In genomic region chr5:92413271-92413981, GRCm38 (mm10) we compare ENCODE assay signal across 32 mouse cellular contexts. TPM values are rescaled to one million over a fixed set of nuclear protein-coding genes. Genes with fewer than 3 reads are reported as not detected.
A peak's percentile ranks its signal among the peaks of the same experiment; 100 is the strongest.
DNase-seq lines count a peak whose midpoint lies in the region; ATAC-seq lines count a peak whose summit lies in the region.
"Had no signal": no experiment of that assay in that cellular context is flagged by ENCODE, and none has a peak within 500 bp of the region (broad histone marks: within the 10 kb centered on the region; RNA-seq: fewer than 3 reads in every experiment).

No protein-coding gene starts in this region.

- DNase-seq in embryonic facial prominence, embryonic 11.5 days (ENCODE audit: low spot score): no peak
- no peak for DNase-seq in embryonic facial prominence, embryonic 10.5 days (ENCODE audit: low spot score)
- DNase-seq in midbrain, embryonic 14.5 days: no peak
- no peak for DNase-seq in right cerebral cortex, postnatal 25 days
- DNase-seq: adrenal gland, postnatal 14 days; cerebellum, adult 11 months; cerebellum, adult 9-10 months; cerebellum, postnatal 36 days; gastrocnemius, adult 2 months; gastrocnemius, postnatal 36 days; heart, adult 2 months; heart, postnatal 14 days; kidney, adult 9 months; kidney, postnatal 14 days; layer of hippocampus, adult 9-11 months; lung, embryonic 14.5 days; lung, postnatal 36 days; thymus, adult 18-20 months; thymus, postnatal 4 days had no signal

- H3K9ac ChIP-seq in embryonic facial prominence, embryonic 11.5 days (replicated peaks; ENCODE audit: low read length): no peak overlapping the region
- no peak overlapping the region for H3K9ac ChIP-seq in hindbrain, embryonic 13.5 days
- H3K9ac ChIP-seq in hindbrain, embryonic 16.5 days (ENCODE audit: low read depth, low read length): no peak overlapping the region
- H3K9ac ChIP-seq in midbrain, embryonic 16.5 days (ENCODE audit: low read depth, low read length): no peak overlapping the region
- H3K9ac ChIP-seq in midbrain, embryonic 14.5 days (replicated peaks; ENCODE audit: low read length): no peak overlapping the region
- H3K9ac ChIP-seq in embryonic facial prominence, embryonic 15.5 days: no peak overlapping the region
- H3K9ac ChIP-seq: limb, embryonic 15.5 days; liver, embryonic 15.5 days; lung, embryonic 14.5 days; neural tube, embryonic 13.5 days had no signal

- peak; percentile 48 for ATAC-seq in embryonic facial prominence, embryonic 11.5 days (replicated peaks; ENCODE audit: insufficient number of reproducible peaks, low FRiP score, low TSS enrichment, low read depth)
- peak; percentile 43; the same call in 1 of the 2 replicates for ATAC-seq in hindbrain, embryonic 13.5 days (ENCODE audit: low FRiP score)
- ATAC-seq in hindbrain, embryonic 16.5 days: no peak
- peak; percentile 59; the same call in 1 of the 2 replicates for ATAC-seq in midbrain, embryonic 16.5 days
- ATAC-seq in midbrain, embryonic 14.5 days (ENCODE audit: low FRiP score, low TSS enrichment): no peak
- 0 out of 2 replicates have a peak, but pooled peaks have one; percentile 39 for ATAC-seq in embryonic facial prominence, embryonic 15.5 days (ENCODE audit: insufficient number of reproducible peaks, low FRiP score, low TSS enrichment, low read depth)
- ATAC-seq: forebrain, embryonic 14.5 days; intestine, postnatal 0 days had no signal

- H3K4me3 ChIP-seq in embryonic facial prominence, embryonic 11.5 days (ENCODE audit: low read depth, low read length): no peak overlapping the region
- no peak overlapping the region for H3K4me3 ChIP-seq in embryonic facial prominence, embryonic 10.5 days
- no peak overlapping the region for H3K4me3 ChIP-seq in hindbrain, embryonic 13.5 days
- H3K4me3 ChIP-seq in hindbrain, embryonic 16.5 days (ENCODE audit: low read length): no peak overlapping the region
- H3K4me3 ChIP-seq in midbrain, embryonic 16.5 days (ENCODE audit: low read depth, low read length): no peak overlapping the region
- H3K4me3 ChIP-seq in midbrain, embryonic 14.5 days (replicated peaks; ENCODE audit: low read depth, low read length): no peak overlapping the region
- H3K4me3 ChIP-seq in embryonic facial prominence, embryonic 15.5 days (replicated peaks): no peak overlapping the region
- H3K4me3 ChIP-seq: gastrocnemius, adult 2 months; heart, adult 2 months; limb, embryonic 10.5 days; limb, embryonic 15.5 days; liver, embryonic 15.5 days; megakaryocyte, embryonic 14.5 days; neural tube, embryonic 13.5 days had no signal

- no peak overlapping the region for H3K27ac ChIP-seq in embryonic facial prominence, embryonic 11.5 days (replicated peaks; ENCODE audit: low read depth, low read length)
- no peak overlapping the region for H3K27ac ChIP-seq in embryonic facial prominence, embryonic 10.5 days (replicated peaks)
- no peak overlapping the region for H3K27ac ChIP-seq in hindbrain, embryonic 13.5 days
- no peak overlapping the region for H3K27ac ChIP-seq in hindbrain, embryonic 16.5 days (ENCODE audit: low read depth, low read length)
- no peak overlapping the region for H3K27ac ChIP-seq in midbrain, embryonic 16.5 days (ENCODE audit: low read length)
- no peak overlapping the region for H3K27ac ChIP-seq in midbrain, embryonic 14.5 days (replicated peaks; ENCODE audit: low read depth, low read length)
- no peak overlapping the region for H3K27ac ChIP-seq in embryonic facial prominence, embryonic 15.5 days (replicated peaks)
- H3K27ac ChIP-seq: gastrocnemius, adult 2 months; heart, adult 2 months; limb, embryonic 10.5 days; limb, embryonic 15.5 days; liver, embryonic 15.5 days; neural tube, embryonic 13.5 days had no signal

- H3K36me3 ChIP-seq in embryonic facial prominence, embryonic 11.5 days (replicated peaks; ENCODE audit: control insufficient read depth, insufficient read depth, low read depth, low read length): peaks cover 5% of the 10 kb centered on the region
- H3K36me3 ChIP-seq in embryonic facial prominence, embryonic 10.5 days (replicated peaks): peaks cover 47% of the 10 kb centered on the region
- peaks cover 41% of the 10 kb centered on the region for H3K36me3 ChIP-seq in hindbrain, embryonic 13.5 days
- peaks cover 29% of the 10 kb centered on the region for H3K36me3 ChIP-seq in hindbrain, embryonic 16.5 days (ENCODE audit: control insufficient read depth, insufficient read depth, low read length)
- H3K36me3 ChIP-seq in midbrain, embryonic 16.5 days (ENCODE audit: control insufficient read depth, insufficient read depth, low read length): peaks cover 19% of the 10 kb centered on the region
- H3K36me3 ChIP-seq in midbrain, embryonic 14.5 days (ENCODE audit: control insufficient read depth, insufficient read depth, low read length): peaks cover 41% of the 10 kb centered on the region
- H3K36me3 ChIP-seq in embryonic facial prominence, embryonic 15.5 days: peaks cover 31% of the 10 kb centered on the region

- H3K4me2 ChIP-seq in embryonic facial prominence, embryonic 11.5 days (ENCODE audit: low read depth, low read length): no peak overlapping the region
- H3K4me2 ChIP-seq in hindbrain, embryonic 13.5 days: no peak overlapping the region
- H3K4me2 ChIP-seq in hindbrain, embryonic 16.5 days (ENCODE audit: low read length): no peak overlapping the region
- no peak overlapping the region for H3K4me2 ChIP-seq in midbrain, embryonic 16.5 days (ENCODE audit: low read length)
- H3K4me2 ChIP-seq in midbrain, embryonic 14.5 days (ENCODE audit: low read length): no peak overlapping the region
- no peak overlapping the region for H3K4me2 ChIP-seq in embryonic facial prominence, embryonic 15.5 days (replicated peaks)
- H3K4me2 ChIP-seq: limb, embryonic 15.5 days; liver, embryonic 15.5 days; lung, embryonic 14.5 days; neural tube, embryonic 13.5 days had no signal

- H3K27me3 ChIP-seq in embryonic facial prominence, embryonic 11.5 days (ENCODE audit: control insufficient read depth, insufficient read depth, low read length): no peaks in the 10 kb centered on the region
- H3K27me3 ChIP-seq in embryonic facial prominence, embryonic 10.5 days (replicated peaks; ENCODE audit: low read depth, poor library complexity, severe bottlenecking): no peaks in the 10 kb centered on the region
- no peaks in the 10 kb centered on the region for H3K27me3 ChIP-seq in hindbrain, embryonic 13.5 days
- H3K27me3 ChIP-seq in hindbrain, embryonic 16.5 days (replicated peaks; ENCODE audit: control insufficient read depth, insufficient read depth, low read length): no peaks in the 10 kb centered on the region
- H3K27me3 ChIP-seq in midbrain, embryonic 16.5 days (ENCODE audit: control insufficient read depth, insufficient read depth, low read depth, low read length): no peaks in the 10 kb centered on the region
- no peaks in the 10 kb centered on the region for H3K27me3 ChIP-seq in midbrain, embryonic 14.5 days (ENCODE audit: control insufficient read depth, insufficient read depth, low read length)
- no peaks in the 10 kb centered on the region for H3K27me3 ChIP-seq in embryonic facial prominence, embryonic 15.5 days
- H3K27me3 ChIP-seq: CH12.LX; limb, embryonic 15.5 days; liver, embryonic 15.5 days; megakaryocyte, embryonic 14.5 days; neural tube, embryonic 13.5 days had no signal

- 78% methylated on average over 11 of the region's 11 CpGs for WGBS in embryonic facial prominence, embryonic 11.5 days
- WGBS in embryonic facial prominence, embryonic 10.5 days: 79% methylated on average over 11 of the region's 11 CpGs
- 91% methylated on average over 11 of the region's 11 CpGs for WGBS in hindbrain, embryonic 13.5 days
- WGBS in hindbrain, embryonic 16.5 days: 87% methylated on average over 11 of the region's 11 CpGs
- 88% methylated on average over 11 of the region's 11 CpGs for WGBS in midbrain, embryonic 16.5 days
- WGBS in midbrain, embryonic 14.5 days: 87% methylated on average over 11 of the region's 11 CpGs
- WGBS in embryonic facial prominence, embryonic 15.5 days: 83% methylated on average over 11 of the region's 11 CpGs

- no peaks in the 10 kb centered on the region for H3K4me1 ChIP-seq in embryonic facial prominence, embryonic 11.5 days (ENCODE audit: control insufficient read depth, insufficient read depth, low read length)
- peaks cover 7% of the 10 kb centered on the region for H3K4me1 ChIP-seq in embryonic facial prominence, embryonic 10.5 days
- no peaks in the 10 kb centered on the region for H3K4me1 ChIP-seq in hindbrain, embryonic 13.5 days (replicated peaks)
- H3K4me1 ChIP-seq in hindbrain, embryonic 16.5 days (ENCODE audit: control insufficient read depth, insufficient read depth, low read depth, low read length): no peaks in the 10 kb centered on the region
- H3K4me1 ChIP-seq in midbrain, embryonic 16.5 days (ENCODE audit: control insufficient read depth, insufficient read depth, low read length): no peaks in the 10 kb centered on the region
- no peaks in the 10 kb centered on the region for H3K4me1 ChIP-seq in midbrain, embryonic 14.5 days (ENCODE audit: control insufficient read depth, insufficient read depth, low read length)
- no peaks in the 10 kb centered on the region for H3K4me1 ChIP-seq in embryonic facial prominence, embryonic 15.5 days
- H3K4me1 ChIP-seq: limb, embryonic 10.5 days; limb, embryonic 15.5 days; liver, embryonic 15.5 days; megakaryocyte, embryonic 14.5 days; neural tube, embryonic 13.5 days had no signal

- H3K9me3 ChIP-seq in embryonic facial prominence, embryonic 11.5 days (replicated peaks; ENCODE audit: control insufficient read depth, low read length): no peaks in the 10 kb centered on the region
- H3K9me3 ChIP-seq in embryonic facial prominence, embryonic 10.5 days: no peaks in the 10 kb centered on the region
- H3K9me3 ChIP-seq in hindbrain, embryonic 13.5 days: no peaks in the 10 kb centered on the region
- H3K9me3 ChIP-seq in hindbrain, embryonic 16.5 days (ENCODE audit: control insufficient read depth, low read length): no peaks in the 10 kb centered on the region
- H3K9me3 ChIP-seq in midbrain, embryonic 16.5 days (replicated peaks; ENCODE audit: control insufficient read depth, low read length, poor library complexity, severe bottlenecking): no peaks in the 10 kb centered on the region
- H3K9me3 ChIP-seq in midbrain, embryonic 14.5 days (ENCODE audit: control insufficient read depth, low read length): no peaks in the 10 kb centered on the region
- H3K9me3 ChIP-seq in embryonic facial prominence, embryonic 15.5 days (replicated peaks): no peaks in the 10 kb centered on the region
- H3K9me3 ChIP-seq: G1E; limb, embryonic 10.5 days; limb, embryonic 15.5 days; liver, embryonic 15.5 days; megakaryocyte, embryonic 14.5 days; neural tube, embryonic 13.5 days had no signal

RNA-seq across cellular contexts. Expression of gene Nup54, which starts 21.6 kb away (rescaled TPM):
- polyA plus RNA-seq in embryonic facial prominence, embryonic 11.5 days (2014; fragmentation: Nextera tagmentation; extraction: Ambion mirVana): 69.5 and 75.7 TPM in 2 replicates
- polyA plus RNA-seq in embryonic facial prominence, embryonic 10.5 days (2016; fragmentation: Nextera tagmentation; extraction: Ambion mirVana): 72.6 and 76.2 TPM in 2 replicates
- 51.0 and 56.7 TPM in 2 replicates for polyA plus RNA-seq in hindbrain, embryonic 13.5 days (2015; fragmentation: Nextera tagmentation; extraction: Ambion mirVana)
- 56.4 and 58.3 TPM in 2 replicates for polyA plus RNA-seq in hindbrain, embryonic 16.5 days (2015; fragmentation: Nextera tagmentation; extraction: Ambion mirVana)
- 57.8 and 62.0 TPM in 2 replicates for polyA plus RNA-seq in midbrain, embryonic 16.5 days (2015; fragmentation: Nextera tagmentation; extraction: Ambion mirVana)
- polyA plus RNA-seq in midbrain, embryonic 14.5 days (2014; fragmentation: Nextera tagmentation; extraction: Ambion mirVana): 58.2 and 61.4 TPM in 2 replicates
- 38.9 and 40.0 TPM in 2 replicates for polyA plus RNA-seq in embryonic facial prominence, embryonic 15.5 days (2015; fragmentation: Nextera tagmentation; extraction: Ambion mirVana)

Comparison
In these comparisons a context has a peak if more than half of its experiments do, and no peak if none do; other contexts are left out.
1. ATAC-seq: peak in embryonic facial prominence, embryonic 11.5 days (single experiment), hindbrain, embryonic 13.5 days (single experiment), midbrain, embryonic 16.5 days (single experiment) and embryonic facial prominence, embryonic 15.5 days (single experiment); none in hindbrain, embryonic 16.5 days (single experiment) and midbrain, embryonic 14.5 days (single experiment).